Mouse (Mus musculus) mouse embryonic stem cell (cell line): ENCODE measurements around the gene Hnrnpul1.

Experiments used
- in situ Hi-C, 2 experiments: fragments of 300-500 bp; cut with MboI; formaldehyde crosslinking; loops; 1 replicate in 1 of 2; 3 replicates in 1 of 2; pipeline ENCODE4 v1.14.3; 2019 to 2020; ENCODE audit warnings: low sequenced_read_pairs in 2 of 2, low pct_unique_long_range_greater_than_20kb in 1 of 2, mixed read lengths in 1 of 2; ENCODE audit not compliant: unreplicated experiment in 1 of 2

The Hnrnpul1 gene

GRCm38 (mm10) chr7:25781937-25782610 is 27.5 kb upstream of the Hnrnpul1 start:
- in situ Hi-C loops, result no loop called here

- in situ Hi-C loops, result no loop called here
Measured at GRCm38 (mm10) chr7:25781321-25781936, 26.9 kb upstream of the Hnrnpul1 start.

GRCm38 (mm10) chr7:25780753-25781152 is 26.2 kb upstream of the Hnrnpul1 start:
- in situ Hi-C loops, result no loop called here

GRCm38 (mm10) chr7:25780021-25780420 is 25.5 kb upstream of the Hnrnpul1 start:
- in situ Hi-C loops, result no loop called here

GRCm38 (mm10) chr7:25768229-25768628 is 13.7 kb upstream of the Hnrnpul1 start:
- in situ Hi-C loops, result no loop called here

DNA sequence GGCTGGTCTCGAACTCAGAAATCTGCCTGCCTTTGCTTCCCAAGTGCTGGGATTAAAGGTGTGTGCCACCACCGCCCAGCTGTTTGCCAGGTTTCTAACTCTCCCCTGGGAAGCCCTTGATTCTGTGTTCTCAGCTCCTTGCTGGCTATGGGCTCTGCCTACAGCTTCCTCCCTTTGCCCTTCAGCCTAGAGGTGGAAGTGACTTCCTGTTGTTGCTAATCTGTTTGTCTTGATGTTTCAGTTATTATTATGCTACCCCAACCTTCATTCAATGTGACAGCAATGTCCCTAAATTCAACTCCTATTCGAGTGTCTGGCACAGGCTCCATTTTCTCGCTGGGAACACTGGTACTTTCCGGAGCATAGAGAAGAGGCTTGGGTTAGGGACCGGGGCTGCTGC is 11.6 kb upstream of the Hnrnpul1 start:
- in situ Hi-C loops, result no loop called here

DNA sequence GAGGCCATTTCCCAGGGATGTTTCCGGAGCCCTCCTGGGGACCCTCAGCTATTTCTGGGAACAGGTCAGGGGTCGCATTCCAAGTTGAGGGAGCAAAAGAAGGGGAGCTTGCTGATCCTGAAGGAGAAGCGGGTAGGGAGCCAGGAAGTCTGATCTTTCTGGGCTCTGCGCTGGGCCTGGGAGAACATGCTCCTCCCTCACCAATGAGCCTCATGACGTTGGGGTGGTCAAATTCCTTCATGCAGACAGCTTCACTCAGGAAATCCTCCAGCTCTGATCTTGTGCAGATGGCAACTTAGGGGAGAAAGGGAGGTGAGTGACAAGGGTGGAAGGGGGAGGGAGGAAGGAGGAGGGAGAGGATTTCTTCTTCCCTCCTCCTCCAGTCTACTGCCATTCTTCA is 9.7 kb upstream of the Hnrnpul1 start:
- in situ Hi-C loops, result no loop called here

DNA sequence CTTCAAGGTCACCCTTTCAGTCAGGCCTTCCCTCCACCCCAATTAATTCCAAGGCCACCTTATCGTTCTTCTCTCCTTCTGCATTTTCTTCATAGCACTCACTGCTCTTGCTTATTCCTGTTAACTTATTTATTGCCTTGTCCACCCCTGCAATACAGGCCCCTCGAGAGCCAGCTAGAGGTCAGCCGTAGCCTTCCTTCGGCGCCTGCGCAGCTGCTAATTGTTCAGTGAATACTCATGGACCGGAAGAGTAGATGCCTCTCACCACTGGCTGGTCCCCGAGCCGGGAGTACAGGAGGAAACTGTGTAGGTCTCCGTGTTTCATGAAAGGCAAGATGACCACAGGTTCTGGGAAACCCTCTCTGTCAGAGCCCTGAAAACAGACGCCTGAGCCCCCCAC is 9.1 kb upstream of the Hnrnpul1 start:
- in situ Hi-C loops, result no loop called here

DNA sequence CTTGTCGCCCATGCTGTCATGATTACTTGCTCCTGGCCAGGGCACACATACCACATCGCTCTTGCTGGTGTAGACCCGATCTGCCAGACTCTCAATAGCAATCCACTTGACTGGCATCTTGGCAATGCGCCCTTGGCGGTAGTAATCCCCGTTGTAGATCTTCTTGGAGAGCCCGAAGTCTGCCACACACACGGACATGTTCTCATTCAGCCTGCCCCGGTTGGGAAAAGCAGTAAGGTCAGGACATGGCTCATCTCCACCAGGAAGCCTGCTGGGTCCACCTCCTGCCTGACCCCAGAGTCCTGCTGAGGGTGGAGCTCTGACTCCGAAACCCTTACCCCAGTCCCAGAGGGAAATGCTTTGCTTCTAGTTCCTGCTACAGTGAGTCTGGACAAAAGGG is 6.8 kb upstream of the Hnrnpul1 start:
- in situ Hi-C loops, result no loop called here

DNA sequence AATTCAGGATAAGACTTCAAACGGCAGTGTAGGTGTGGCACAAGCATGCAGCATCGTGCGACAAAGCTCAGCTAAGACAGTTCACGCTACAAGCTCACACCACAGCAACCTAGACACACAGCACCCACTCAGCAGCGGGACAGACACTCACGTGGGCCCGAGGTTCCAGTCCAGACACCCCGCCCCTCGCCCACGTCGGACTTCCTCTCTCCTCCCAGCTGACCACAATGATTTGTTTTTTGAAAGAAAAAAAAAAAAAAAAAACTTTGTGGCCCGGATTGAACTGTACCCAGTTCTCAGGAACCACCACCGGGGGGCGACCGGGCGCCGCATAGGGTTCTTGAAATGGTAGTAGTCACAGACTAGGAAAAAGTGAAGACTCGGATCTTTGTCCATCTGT is 1.5 kb upstream of the Hnrnpul1 start:
- in situ Hi-C loops, result loop anchor here (5.0 to 10.0 kb wide), 2 partner anchors 36 to 149 kb away; no protein-coding TSS in a partner anchor

DNA sequence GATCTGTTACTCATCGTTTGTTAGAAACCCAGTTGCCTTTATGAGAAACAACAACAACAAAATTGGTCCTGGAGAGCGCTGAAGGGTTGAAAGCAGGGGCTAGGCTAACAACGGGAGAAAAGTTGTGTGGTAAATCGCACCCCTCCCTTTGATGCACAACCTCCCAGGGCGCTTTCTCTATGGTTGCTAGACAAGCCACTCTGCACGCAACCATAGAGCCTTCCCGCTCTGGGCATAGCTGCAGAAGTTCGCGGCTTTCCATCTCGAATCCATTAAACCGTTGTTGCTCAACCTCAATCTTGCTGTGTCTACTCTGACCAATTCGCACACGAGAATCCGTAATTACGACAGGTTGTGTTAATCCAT is 894 bp upstream of the Hnrnpul1 start:
- in situ Hi-C loops, result loop anchor here (5.0 to 10.0 kb wide), 2 partner anchors 37 to 149 kb away; no protein-coding TSS in a partner anchor

- in situ Hi-C loops, result loop anchor here in 1 of 2 experiments (10.0 kb wide), 1 partner anchor 150 kb away; no protein-coding TSS in a partner anchor
Measured at GRCm38 (mm10) chr7:25754439-25754737, 169 bp downstream of the Hnrnpul1 start.

GRCm38 (mm10) chr7:25753643-25754438 is 716 bp downstream of the Hnrnpul1 start:
- in situ Hi-C loops, result loop anchor here in 1 of 2 experiments (10.0 kb wide), 1 partner anchor 151 kb away; no protein-coding TSS in a partner anchor

- in situ Hi-C loops, result loop anchor here in 1 of 2 experiments (10.0 kb wide), 1 partner anchor 152 kb away; no protein-coding TSS in a partner anchor
Measured at GRCm38 (mm10) chr7:25753076-25753475, 1.5 kb downstream of the Hnrnpul1 start.

GRCm38 (mm10) chr7:25746844-25747243 is 7.7 kb downstream of the Hnrnpul1 start:
- in situ Hi-C loops, result no loop called here

DNA sequence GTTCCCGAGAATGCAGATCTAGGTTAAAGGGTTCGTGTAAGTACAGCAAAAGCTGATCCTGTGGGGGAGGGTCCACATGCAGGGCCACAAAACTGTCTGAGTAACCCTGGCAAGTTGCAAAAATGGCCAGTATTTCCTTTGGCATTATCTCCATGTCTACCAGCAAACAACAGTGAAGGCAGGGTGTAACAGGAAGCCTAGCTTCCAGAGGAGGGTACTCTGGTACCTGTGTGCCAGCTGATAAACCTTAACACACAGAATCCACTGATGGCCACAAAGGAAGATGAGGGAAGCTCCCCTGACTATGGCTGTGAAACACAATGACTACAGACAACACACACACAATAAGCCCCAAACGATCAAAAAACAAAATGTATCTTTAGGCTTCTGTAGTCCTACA is 16.3 kb downstream of the Hnrnpul1 start:
- in situ Hi-C loops, result no loop called here

DNA sequence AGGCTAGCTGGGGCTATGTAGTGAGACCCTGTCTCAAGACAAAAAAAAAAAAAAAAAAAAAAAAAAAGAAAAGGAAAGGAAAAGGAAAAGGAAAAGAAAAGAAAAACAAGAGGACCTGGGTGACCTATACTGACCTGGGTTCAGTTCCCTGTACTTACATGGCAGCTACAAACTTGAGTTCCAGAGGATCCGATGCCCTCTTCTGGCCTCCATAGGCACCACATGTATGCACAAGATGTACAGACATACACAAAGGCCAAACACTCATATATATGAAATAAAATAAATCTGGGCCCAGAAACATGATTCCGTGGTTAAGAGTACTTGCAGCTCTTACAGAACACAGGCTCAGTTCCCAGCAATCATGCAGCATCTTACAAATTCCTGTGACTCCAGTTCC is 17.6 kb downstream of the Hnrnpul1 start:
- in situ Hi-C loops, result no loop called here

DNA sequence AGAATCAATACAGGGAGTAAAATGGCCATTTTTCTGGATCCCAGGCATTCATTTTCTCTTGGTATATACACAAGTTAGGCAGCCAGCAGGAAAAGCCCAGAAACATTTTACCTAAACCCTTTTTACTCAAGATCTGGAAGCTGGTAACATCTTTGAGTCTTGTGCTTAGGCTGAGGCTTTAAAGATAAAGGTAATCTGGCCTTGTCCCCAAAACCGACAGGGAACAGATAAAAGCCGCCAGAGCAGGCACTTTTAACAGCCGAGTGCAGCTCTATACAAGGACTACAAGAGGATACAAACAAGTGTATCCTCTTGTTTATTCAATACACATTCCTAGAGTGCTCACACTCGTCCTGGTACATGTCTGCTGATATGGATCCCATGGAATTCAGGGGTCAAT is 19.6 kb downstream of the Hnrnpul1 start:
- in situ Hi-C loops, result no loop called here

GRCm38 (mm10) chr7:25731294-25732055 is 23.1 kb downstream of the Hnrnpul1 start:
- in situ Hi-C loops, result no loop called here
